Mouse (Mus musculus) spleen, adult 2 months (tissue): ENCODE measurements at regions not wholly inside any gene's neighbourhood (a gene's known extent, or its start where the extent isn't known, plus 50 kb on each side); places are given as distances from the start of the nearest gene placed in this dataset.

ENCODE experiments used
- DNase-seq, 2 experiments: peaks; one replicate each; pipeline versions ENCODE4 v3.0.0 to v3.0.0-alpha.2; 2012 to 2021; ENCODE audit warnings: low spot score in 2 of 2, low read depth in 1 of 2
- H3K27ac ChIP-seq: fragments of 200-500 bp; 2 replicates; pipeline ENCODE4 v1.5.1; 2012; ENCODE audit warnings: low read length, inconsistent platforms; ENCODE audit not compliant: insufficient read depth
- H3K27me3 ChIP-seq: fragments of 200-500 bp; 2 replicates; pipeline ENCODE4 v1.6.1; 2012; ENCODE audit warnings: mild to moderate bottlenecking, moderate library complexity, low read length, inconsistent platforms; ENCODE audit not compliant: control insufficient read depth, insufficient read depth
- H3K36me3 ChIP-seq: fragments of 200-500 bp; 2 replicates; pipeline ENCODE4 v1.6.1; 2012; ENCODE audit warnings: mild to moderate bottlenecking, low read length, inconsistent platforms; ENCODE audit not compliant: control insufficient read depth, insufficient read depth
- H3K4me1 ChIP-seq: fragments of 200-500 bp; 2 replicates; pipeline ENCODE4 v1.6.1; 2011; ENCODE audit warnings: inconsistent platforms; ENCODE audit not compliant: control insufficient read depth, insufficient read depth, insufficient read length
- H3K4me3 ChIP-seq: fragments of 200-500 bp; 2 replicates; pipeline ENCODE4 v1.5.1; 2011; ENCODE audit warnings: mild to moderate bottlenecking, inconsistent platforms; ENCODE audit not compliant: insufficient read depth, insufficient read length; ENCODE audit errors: extremely low read depth
- CTCF ChIP-seq: fragments of 200-500 bp; IDR thresholded peaks from 2 replicates; pipeline ENCODE4 v1.5.1; 2011; ENCODE audit warnings: mild to moderate bottlenecking, inconsistent platforms; ENCODE audit not compliant: insufficient read depth, insufficient read length, insufficient replicate concordance; ENCODE audit errors: extremely low read depth
- POLR2A ChIP-seq: fragments of 200-500 bp; IDR thresholded peaks from 2 replicates; pipeline ENCODE4 v1.6.1; 2011; ENCODE audit warnings: low read depth, low read length, inconsistent platforms
- WGBS: fragments of 180-500 bp; shearing (Covaris S2); methylation state at CpG from one replicate; pipeline ENCODE4 v1.1.7; 2018; 5-methylcytosine and 5-hydroxymethylcytosine counted together

GRCm38 (mm10) chr19:35263101-35263500 is 340.9 kb downstream of the Kif20b start:
- H3K36me3 ChIP-seq = no peaks in the 10 kb centered on the region

GRCm38 (mm10) chr19:35278395-35278794 is 356.2 kb downstream of the Kif20b start:
- DNase-seq = no peak
- H3K36me3 ChIP-seq = no peaks in the 10 kb centered on the region
- no peaks in the 10 kb centered on the region for H3K4me1 ChIP-seq
- H3K27me3 ChIP-seq = no peaks in the 10 kb centered on the region
- 90% methylated on average over 2 of the region's 2 CpGs for WGBS
- H3K27ac ChIP-seq = no peak overlapping the region
- TF ChIP-seq CTCF (no peak), POLR2A (no peak)
- no peak overlapping the region for H3K4me3 ChIP-seq

More at GRCm38 (mm10) chr19:35263101-35263500, 340.9 kb downstream of the Kif20b start:
- Histone ChIP-seq H3K27me3 (no peaks in the 10 kb centered on the region), H3K4me3 (no peak overlapping the region), H3K4me1 (no peaks in the 10 kb centered on the region), H3K27ac (no peak overlapping the region)
- TF ChIP-seq CTCF (no peak), POLR2A (no peak)
- no peak for DNase-seq

- Histone ChIP-seq H3K36me3 (no peaks in the 10 kb centered on the region), H3K27ac (no peak overlapping the region), H3K27me3 (no peaks in the 10 kb centered on the region), H3K4me3 (no peak overlapping the region), H3K4me1 (no peaks in the 10 kb centered on the region)
- TF ChIP-seq CTCF (no peak), POLR2A (no peak)
- no peak for DNase-seq
- 87% methylated on average over 4 of the region's 4 CpGs for WGBS
Observed at GRCm38 (mm10) chr19:35282775-35283447, 360.8 kb downstream of the Kif20b start.

GRCm38 (mm10) chr19:35298846-35299245 is 376.7 kb downstream of the Kif20b start:
- no peak for DNase-seq
- TF ChIP-seq POLR2A (no peak), CTCF (no peak)
- H3K4me1 ChIP-seq = no peaks in the 10 kb centered on the region
- H3K27ac ChIP-seq = no peak overlapping the region
- H3K4me3 ChIP-seq = no peak overlapping the region
- WGBS = 87% methylated on average over 2 of the region's 2 CpGs
- no peaks in the 10 kb centered on the region for H3K36me3 ChIP-seq
- H3K27me3 ChIP-seq = no peaks in the 10 kb centered on the region

GRCm38 (mm10) chr19:35302723-35303270 is 380.6 kb downstream of the Kif20b start:
- no peak for TF ChIP-seq CTCF
- no peak for TF ChIP-seq POLR2A
- H3K4me1 ChIP-seq = no peaks in the 10 kb centered on the region
- H3K4me3 ChIP-seq = no peak overlapping the region
- WGBS = 78% methylated on average over 3 of the region's 3 CpGs
- no peaks in the 10 kb centered on the region for H3K27me3 ChIP-seq
- no peaks in the 10 kb centered on the region for H3K36me3 ChIP-seq
- H3K27ac ChIP-seq = no peak overlapping the region
- no peak for DNase-seq
